Mouse (Mus musculus): ENCODE results near the gene Ppp1r9a.

Gene Ppp1r9a

GRCm38 (mm10) chr6:4956651-4957050, 53.9 kb downstream of the Ppp1r9a start:
- no peak for DNase-seq (ENCODE audit: low read depth, low spot score)

GRCm38 (mm10) chr6:4962197-4962596, 59.5 kb downstream of the Ppp1r9a start:
- no peak for DNase-seq (ENCODE audit: low read depth, low spot score)

GRCm38 (mm10) chr6:4963049-4963448, 60.3 kb downstream of the Ppp1r9a start:
- no peak for DNase-seq (ENCODE audit: low read depth, low spot score)

GRCm38 (mm10) chr6:4967236-4967635, 64.5 kb downstream of the Ppp1r9a start:
- no peak for DNase-seq (ENCODE audit: low read depth, low spot score)

GRCm38 (mm10) chr6:4971229-4971628, 68.5 kb downstream of the Ppp1r9a start:
- DNase-seq (ENCODE audit: low read depth, low spot score), result no peak

- no peak for DNase-seq (ENCODE audit: low read depth, low spot score)
Observed at GRCm38 (mm10) chr6:4972808-4973207, 70.1 kb downstream of the Ppp1r9a start.

- no peak for DNase-seq (ENCODE audit: low read depth, low spot score)
Observed at GRCm38 (mm10) chr6:4973337-4973736, 70.6 kb downstream of the Ppp1r9a start.

GRCm38 (mm10) chr6:4977515-4977914, 74.8 kb downstream of the Ppp1r9a start:
- no peak for DNase-seq (ENCODE audit: low read depth, low spot score)

- DNase-seq (ENCODE audit: low read depth, low spot score), result no peak
Observed at GRCm38 (mm10) chr6:4978249-4978648, 75.5 kb downstream of the Ppp1r9a start.

GRCm38 (mm10) chr6:4978897-4979296, 76.2 kb downstream of the Ppp1r9a start:
- no peak for DNase-seq (ENCODE audit: low read depth, low spot score)

- no peak for DNase-seq (ENCODE audit: low read depth, low spot score)
Observed at GRCm38 (mm10) chr6:4980113-4980512, 77.4 kb downstream of the Ppp1r9a start.

GRCm38 (mm10) chr6:4982686-4983162, 80.0 kb downstream of the Ppp1r9a start:
- DNase-seq (ENCODE audit: low read depth, low spot score), result peak; percentile 71

- DNase-seq (ENCODE audit: low read depth, low spot score), result no peak
Observed at GRCm38 (mm10) chr6:4985668-4986067, 83.0 kb downstream of the Ppp1r9a start.

- DNase-seq (ENCODE audit: low read depth, low spot score), result no peak
Observed at GRCm38 (mm10) chr6:4987084-4987483, 84.4 kb downstream of the Ppp1r9a start.

GRCm38 (mm10) chr6:4988688-4989087, 86.0 kb downstream of the Ppp1r9a start:
- no peak for DNase-seq (ENCODE audit: low read depth, low spot score)

GRCm38 (mm10) chr6:4992308-4992707, 89.6 kb downstream of the Ppp1r9a start:
- DNase-seq (ENCODE audit: low read depth, low spot score), result no peak

GRCm38 (mm10) chr6:4993600-4994160, 91.0 kb downstream of the Ppp1r9a start:
- DNase-seq (ENCODE audit: low read depth, low spot score), result no peak

GRCm38 (mm10) chr6:4994161-4994919, 91.6 kb downstream of the Ppp1r9a start:
- DNase-seq (ENCODE audit: low read depth, low spot score), result peak; percentile 73

GRCm38 (mm10) chr6:4997599-4997998, 94.9 kb downstream of the Ppp1r9a start:
- no peak for DNase-seq (ENCODE audit: low read depth, low spot score)

GRCm38 (mm10) chr6:4998929-4999328, 96.2 kb downstream of the Ppp1r9a start:
- DNase-seq (ENCODE audit: low read depth, low spot score), result no peak

- no peak for DNase-seq (ENCODE audit: low read depth, low spot score)
Observed at GRCm38 (mm10) chr6:5000788-5001187, 98.1 kb downstream of the Ppp1r9a start.

- DNase-seq (ENCODE audit: low read depth, low spot score), result peak; percentile 54
Observed at GRCm38 (mm10) chr6:5005491-5006275, 103.0 kb downstream of the Ppp1r9a start.
